Mouse (Mus musculus): ENCODE results near the gene Diaph3. TPM values are rescaled to one million over a fixed set of nuclear protein-coding genes. Genes with fewer than 3 reads are reported as not detected.

Gene Diaph3
- polyA plus RNA-seq, 1 experiment from 2014 or later = 9.6 TPM

- no peak for ATAC-seq (replicated peaks; ENCODE audit: extremely low read depth, insufficient read depth, low FRiP score)
- 41% methylated on average over 11 of the region's 11 CpGs for WGBS
These were observed 456.2 kb downstream of the Diaph3 start for GRCm38 (mm10) chr14:86684585-86685503.

GRCm38 (mm10) chr14:86681951-86682350, 459.1 kb downstream of the Diaph3 start:
- ATAC-seq (replicated peaks; ENCODE audit: extremely low read depth, insufficient read depth, low FRiP score) = no peak
- no peak overlapping the region for H3K4me3 ChIP-seq (ENCODE audit: low read length)
- H3K9ac ChIP-seq (ENCODE audit: low read length) = no peak overlapping the region
- H3K4me1 ChIP-seq (ENCODE audit: control insufficient read depth, insufficient read depth, low read length) = no peaks in the 10 kb centered on the region; the same call in 1 of the 2 replicates
- H3K9me3 ChIP-seq (replicated peaks; ENCODE audit: control insufficient read depth, low read length) = no peaks in the 10 kb centered on the region
- H3K36me3 ChIP-seq (ENCODE audit: control insufficient read depth, insufficient read depth) = no peaks in the 10 kb centered on the region
- no peak overlapping the region for H3K27ac ChIP-seq (ENCODE audit: low read length)
- no peaks in the 10 kb centered on the region for H3K27me3 ChIP-seq (ENCODE audit: control insufficient read depth, insufficient read depth, low read length)
- no peak overlapping the region for H3K4me2 ChIP-seq (ENCODE audit: low read depth, low read length)

More at GRCm38 (mm10) chr14:86684585-86685503, 456.2 kb downstream of the Diaph3 start:
- H3K4me3 ChIP-seq (ENCODE audit: low read length) = no peak overlapping the region
- H3K4me1 ChIP-seq (ENCODE audit: control insufficient read depth, insufficient read depth, low read length) = no peaks in the 10 kb centered on the region; the same call in 1 of the 2 replicates
- H3K27ac ChIP-seq (ENCODE audit: low read length) = no peak overlapping the region
- no peak overlapping the region for H3K9ac ChIP-seq (ENCODE audit: low read length)
- H3K27me3 ChIP-seq (ENCODE audit: control insufficient read depth, insufficient read depth, low read length) = no peaks in the 10 kb centered on the region
- H3K36me3 ChIP-seq (ENCODE audit: control insufficient read depth, insufficient read depth) = no peaks in the 10 kb centered on the region
- H3K4me2 ChIP-seq (ENCODE audit: low read depth, low read length) = no peak overlapping the region
- no peaks in the 10 kb centered on the region for H3K9me3 ChIP-seq (replicated peaks; ENCODE audit: control insufficient read depth, low read length)

DNA sequence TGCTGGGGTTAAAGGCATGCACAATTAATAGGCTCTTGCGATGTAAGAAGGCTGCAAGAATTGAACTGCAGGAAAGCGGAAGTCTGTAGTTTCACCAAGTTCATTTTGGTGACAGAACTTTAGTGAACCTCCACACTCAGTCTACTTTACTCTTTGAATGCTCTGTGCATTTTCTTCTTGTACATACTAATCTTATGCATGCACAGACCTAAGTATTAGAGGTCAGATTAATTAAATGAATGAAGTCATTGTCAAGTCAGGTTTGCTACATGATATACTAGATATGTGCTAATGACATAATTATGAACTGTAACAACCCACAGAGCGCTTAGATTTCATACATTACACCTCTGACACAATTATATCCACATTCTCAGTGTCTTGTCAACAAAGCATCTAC, 462.0 kb downstream of the Diaph3 start:
- Histone ChIP-seq H3K27me3 (ENCODE audit: control insufficient read depth, insufficient read depth, low read length) (no peaks in the 10 kb centered on the region), H3K27ac (ENCODE audit: low read length) (no peak overlapping the region), H3K36me3 (ENCODE audit: control insufficient read depth, insufficient read depth) (no peaks in the 10 kb centered on the region), H3K9ac (ENCODE audit: low read length) (no peak overlapping the region), H3K4me3 (ENCODE audit: low read length) (no peak overlapping the region), H3K4me1 (ENCODE audit: control insufficient read depth, insufficient read depth, low read length) (0 out of 2 replicates have a peak, but pooled peaks cover 2% of the 10 kb centered on the region), H3K4me2 (ENCODE audit: low read depth, low read length) (no peak overlapping the region), H3K9me3 (replicated peaks; ENCODE audit: control insufficient read depth, low read length) (no peaks in the 10 kb centered on the region)
- 94% methylated on average over 3 of the region's 3 CpGs for WGBS
- no peak for ATAC-seq (replicated peaks; ENCODE audit: extremely low read depth, insufficient read depth, low FRiP score)

GRCm38 (mm10) chr14:86678179-86678780, 462.8 kb downstream of the Diaph3 start:
- no peak for ATAC-seq (replicated peaks; ENCODE audit: extremely low read depth, insufficient read depth, low FRiP score)
- no peak overlapping the region for H3K4me2 ChIP-seq (ENCODE audit: low read depth, low read length)
- 64% methylated on average over 5 of the region's 5 CpGs for WGBS

GRCm38 (mm10) chr14:86677015-86677414, 464.0 kb downstream of the Diaph3 start:
- H3K9ac ChIP-seq (ENCODE audit: low read length) = no peak overlapping the region
- 65% methylated on average over 6 of the region's 6 CpGs for WGBS

More at GRCm38 (mm10) chr14:86678179-86678780, 462.8 kb downstream of the Diaph3 start:
- H3K9ac ChIP-seq (ENCODE audit: low read length) = no peak overlapping the region
- no peaks in the 10 kb centered on the region for H3K27me3 ChIP-seq (ENCODE audit: control insufficient read depth, insufficient read depth, low read length)
- H3K9me3 ChIP-seq (replicated peaks; ENCODE audit: control insufficient read depth, low read length) = no peaks in the 10 kb centered on the region
- H3K4me3 ChIP-seq (ENCODE audit: low read length) = no peak overlapping the region
- H3K27ac ChIP-seq (ENCODE audit: low read length) = no peak overlapping the region
- H3K4me1 ChIP-seq (ENCODE audit: control insufficient read depth, insufficient read depth, low read length) = 0 out of 2 replicates have a peak, but pooled peaks cover 2% of the 10 kb centered on the region
- H3K36me3 ChIP-seq (ENCODE audit: control insufficient read depth, insufficient read depth) = no peaks in the 10 kb centered on the region

GRCm38 (mm10) chr14:86675314-86675713, 465.7 kb downstream of the Diaph3 start:
- Histone ChIP-seq H3K4me2 (ENCODE audit: low read depth, low read length) (no peak overlapping the region), H3K4me1 (ENCODE audit: control insufficient read depth, insufficient read depth, low read length) (0 out of 2 replicates have a peak, but pooled peaks cover 2% of the 10 kb centered on the region), H3K27ac (ENCODE audit: low read length) (no peak overlapping the region), H3K27me3 (ENCODE audit: control insufficient read depth, insufficient read depth, low read length) (no peaks in the 10 kb centered on the region), H3K9ac (ENCODE audit: low read length) (no peak overlapping the region), H3K36me3 (ENCODE audit: control insufficient read depth, insufficient read depth) (no peaks in the 10 kb centered on the region), H3K9me3 (replicated peaks; ENCODE audit: control insufficient read depth, low read length) (no peaks in the 10 kb centered on the region), H3K4me3 (ENCODE audit: low read length) (no peak overlapping the region)
- ATAC-seq (replicated peaks; ENCODE audit: extremely low read depth, insufficient read depth, low FRiP score) = no peak
- 45% methylated on average over 8 of the region's 8 CpGs for WGBS

More at GRCm38 (mm10) chr14:86677015-86677414, 464.0 kb downstream of the Diaph3 start:
- Histone ChIP-seq H3K9me3 (replicated peaks; ENCODE audit: control insufficient read depth, low read length) (no peaks in the 10 kb centered on the region), H3K36me3 (ENCODE audit: control insufficient read depth, insufficient read depth) (no peaks in the 10 kb centered on the region), H3K4me3 (ENCODE audit: low read length) (no peak overlapping the region), H3K4me2 (ENCODE audit: low read depth, low read length) (no peak overlapping the region), H3K27me3 (ENCODE audit: control insufficient read depth, insufficient read depth, low read length) (no peaks in the 10 kb centered on the region), H3K4me1 (ENCODE audit: control insufficient read depth, insufficient read depth, low read length) (0 out of 2 replicates have a peak, but pooled peaks cover 2% of the 10 kb centered on the region), H3K27ac (ENCODE audit: low read length) (no peak overlapping the region)
- no peak for ATAC-seq (replicated peaks; ENCODE audit: extremely low read depth, insufficient read depth, low FRiP score)

DNA sequence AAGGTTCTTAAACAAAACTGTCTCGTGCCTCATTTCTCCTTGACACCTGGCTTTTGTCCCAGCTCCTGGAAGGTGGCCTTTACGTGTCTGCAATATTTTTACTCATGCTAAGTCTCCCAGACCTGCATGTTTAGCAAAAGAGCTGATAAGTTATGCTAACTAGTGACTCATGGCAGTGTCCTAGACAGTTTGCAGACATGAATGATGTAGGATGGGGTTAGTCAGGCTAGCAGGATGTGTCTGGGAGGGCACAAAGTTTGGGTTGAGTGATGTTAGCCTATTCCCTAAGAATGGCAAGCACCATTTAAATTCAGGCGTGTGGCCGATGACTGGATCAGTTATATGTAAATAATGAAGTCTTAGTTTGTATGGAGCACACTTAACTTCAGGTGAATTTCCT, 478.2 kb downstream of the Diaph3 start:
- Histone ChIP-seq H3K9me3 (replicated peaks; ENCODE audit: control insufficient read depth, low read length) (no peaks in the 10 kb centered on the region), H3K4me2 (ENCODE audit: low read depth, low read length) (no peak overlapping the region), H3K9ac (ENCODE audit: low read length) (no peak overlapping the region), H3K4me1 (ENCODE audit: control insufficient read depth, insufficient read depth, low read length) (no peaks in the 10 kb centered on the region), H3K36me3 (ENCODE audit: control insufficient read depth, insufficient read depth) (no peaks in the 10 kb centered on the region), H3K27ac (ENCODE audit: low read length) (no peak overlapping the region), H3K4me3 (ENCODE audit: low read length) (no peak overlapping the region), H3K27me3 (ENCODE audit: control insufficient read depth, insufficient read depth, low read length) (no peaks in the 10 kb centered on the region)
- 67% methylated on average over 4 of the region's 4 CpGs for WGBS
- ATAC-seq (replicated peaks; ENCODE audit: extremely low read depth, insufficient read depth, low FRiP score) = no peak

DNA sequence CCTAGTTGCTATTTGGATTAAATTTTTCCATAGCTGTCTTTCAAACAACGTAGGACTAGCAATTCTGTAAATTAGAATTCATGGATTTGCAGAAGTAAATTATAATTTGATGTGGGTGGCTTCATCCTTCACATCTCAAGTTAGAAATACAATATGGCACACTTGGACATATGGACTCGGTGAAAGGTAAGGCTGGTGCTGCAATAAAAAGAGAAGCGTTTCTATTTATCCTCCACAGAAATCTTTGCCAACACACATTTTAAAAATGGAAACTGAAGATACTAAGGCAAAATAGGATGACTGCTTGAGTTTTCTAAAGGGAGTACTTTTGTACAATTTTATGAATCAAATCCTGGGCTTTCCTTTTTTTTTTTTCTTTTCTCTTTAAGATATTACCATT, 480.5 kb downstream of the Diaph3 start:
- 88% methylated on average over 3 of the region's 3 CpGs for WGBS
- ATAC-seq (replicated peaks; ENCODE audit: extremely low read depth, insufficient read depth, low FRiP score) = no peak
- no peaks in the 10 kb centered on the region for H3K36me3 ChIP-seq (ENCODE audit: control insufficient read depth, insufficient read depth)

DNA sequence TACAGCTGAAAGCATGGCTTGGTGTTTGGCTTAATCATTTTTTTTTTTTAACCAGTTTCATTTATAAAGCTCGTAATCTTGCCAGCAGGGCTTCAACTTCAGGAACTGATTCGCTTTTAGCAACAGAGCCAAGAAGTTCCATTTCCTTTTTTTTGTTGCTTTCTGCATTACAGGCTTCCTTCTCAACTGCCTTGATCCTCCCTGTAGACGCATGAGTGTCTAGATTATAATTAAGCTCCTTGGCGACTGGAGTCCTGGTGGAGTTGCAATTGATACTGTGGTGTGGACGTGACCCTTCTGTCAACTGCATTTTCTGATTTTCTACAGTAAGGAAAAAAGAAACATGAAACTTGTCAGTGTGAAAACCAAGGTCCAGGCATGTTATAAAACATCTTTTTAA, 484.8 kb downstream of the Diaph3 start:
- WGBS = 56% methylated on average over 5 of the region's 5 CpGs
- H3K4me3 ChIP-seq (ENCODE audit: low read length) = no peak overlapping the region
- no peaks in the 10 kb centered on the region for H3K27me3 ChIP-seq (ENCODE audit: control insufficient read depth, insufficient read depth, low read length)
- ATAC-seq (replicated peaks; ENCODE audit: extremely low read depth, insufficient read depth, low FRiP score) = no peak
- no peaks in the 10 kb centered on the region for H3K4me1 ChIP-seq (ENCODE audit: control insufficient read depth, insufficient read depth, low read length)
- no peak overlapping the region for H3K4me2 ChIP-seq (ENCODE audit: low read depth, low read length)
- no peaks in the 10 kb centered on the region for H3K36me3 ChIP-seq (ENCODE audit: control insufficient read depth, insufficient read depth)
- H3K9ac ChIP-seq (ENCODE audit: low read length) = no peak overlapping the region
- H3K9me3 ChIP-seq (replicated peaks; ENCODE audit: control insufficient read depth, low read length) = no peaks in the 10 kb centered on the region
- no peak overlapping the region for H3K27ac ChIP-seq (ENCODE audit: low read length)

More for the DNA sequence above, 480.5 kb downstream of the Diaph3 start:
- Histone ChIP-seq H3K4me3 (ENCODE audit: low read length) (no peak overlapping the region), H3K9me3 (replicated peaks; ENCODE audit: control insufficient read depth, low read length) (no peaks in the 10 kb centered on the region), H3K4me2 (ENCODE audit: low read depth, low read length) (no peak overlapping the region), H3K27ac (ENCODE audit: low read length) (no peak overlapping the region), H3K27me3 (ENCODE audit: control insufficient read depth, insufficient read depth, low read length) (no peaks in the 10 kb centered on the region), H3K4me1 (ENCODE audit: control insufficient read depth, insufficient read depth, low read length) (no peaks in the 10 kb centered on the region), H3K9ac (ENCODE audit: low read length) (no peak overlapping the region)

Measured in heart, embryonic 16.5 days (tissue).